Mouse (Mus musculus): ENCODE measurements at regions not wholly inside any gene's neighbourhood (a gene's known extent, or its start where the extent isn't known, plus 50 kb on each side); places are given as distances from the start of the nearest gene placed in this dataset.

DNA sequence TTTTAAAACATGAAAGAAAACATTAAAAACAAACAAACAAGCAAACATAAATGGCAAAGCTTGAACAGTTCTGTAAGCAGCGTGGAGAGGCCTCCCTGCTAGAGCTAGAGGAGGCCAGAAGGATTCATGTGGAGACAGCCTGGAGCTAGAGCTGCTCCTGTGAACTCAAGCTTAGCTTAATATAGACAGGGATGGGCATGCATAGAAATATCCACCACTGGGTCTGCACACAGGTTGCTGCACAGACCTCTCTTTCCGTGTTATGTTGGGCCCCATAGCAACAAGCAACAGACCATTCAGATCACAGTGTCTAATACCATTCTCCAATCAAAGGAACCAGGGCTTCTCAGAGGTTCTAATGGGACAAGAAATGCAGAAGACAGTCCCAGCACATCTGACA, 122.9 kb upstream of the Magi3 start:
- H3K4me1 ChIP-seq (replicated peaks): 0 out of 2 replicates have a peak, but pooled peaks cover 2% of the 10 kb centered on the region
- no peak overlapping the region for H3K9ac ChIP-seq
- H3K4me2 ChIP-seq: no peak overlapping the region
- 81% methylated on average over 2 of the region's 2 CpGs for WGBS
- no peaks in the 10 kb centered on the region for H3K9me3 ChIP-seq
- H3K27ac ChIP-seq: no peak overlapping the region
- no peaks in the 10 kb centered on the region for H3K36me3 ChIP-seq
- 0 out of 2 replicates have a peak, but pooled peaks cover 2% of the 10 kb centered on the region for H3K27me3 ChIP-seq
- ATAC-seq (ENCODE audit: low FRiP score): no peak
- H3K4me3 ChIP-seq: no peak overlapping the region

DNA sequence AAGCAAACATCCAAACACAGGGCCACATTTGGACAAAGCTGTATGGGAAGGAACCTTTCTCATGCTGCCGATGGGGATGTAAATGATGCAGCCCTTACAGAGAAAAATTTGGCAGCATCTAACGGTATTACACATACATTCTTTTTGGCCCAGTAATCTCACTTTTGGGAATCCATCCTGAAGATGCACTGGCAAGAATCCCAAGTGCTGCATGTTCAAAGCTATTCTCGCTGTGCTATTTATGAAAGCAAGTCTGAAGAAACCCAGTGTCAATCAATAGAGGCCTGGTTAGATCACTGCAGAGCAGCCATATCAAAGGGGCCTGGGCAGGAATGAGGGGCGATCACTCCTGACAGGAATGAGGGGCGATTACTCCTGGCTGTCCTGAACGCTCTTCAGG, 122.0 kb upstream of the Magi3 start:
- Histone ChIP-seq H3K27ac (no peak overlapping the region), H3K27me3 (no peaks in the 10 kb centered on the region), H3K4me3 (no peak overlapping the region), H3K4me1 (replicated peaks) (peaks cover 5% of the 10 kb centered on the region), H3K9ac (no peak overlapping the region), H3K36me3 (no peaks in the 10 kb centered on the region), H3K9me3 (no peaks in the 10 kb centered on the region), H3K4me2 (no peak overlapping the region)
- ATAC-seq (ENCODE audit: low FRiP score): no peak
- WGBS: 80% methylated on average over 6 of the region's 6 CpGs

DNA sequence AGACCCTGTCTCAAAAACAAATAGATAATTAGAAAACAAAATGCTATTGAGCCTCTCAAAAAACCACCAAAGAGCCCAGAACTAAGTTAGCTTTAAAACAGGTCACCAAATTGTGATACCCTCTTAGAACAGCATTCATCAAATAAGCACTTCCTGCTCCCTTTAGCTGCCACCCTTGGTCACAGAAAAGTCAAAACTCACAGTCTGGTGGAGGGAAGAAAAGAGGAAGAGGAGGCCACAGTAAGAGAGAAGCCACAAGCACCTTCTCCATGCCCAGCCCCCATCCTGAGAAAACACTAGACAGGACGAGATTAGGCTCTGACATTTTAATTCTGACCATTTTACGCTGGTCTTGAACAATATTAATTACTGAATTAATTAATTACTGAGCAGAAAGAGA, 120.2 kb upstream of the Magi3 start:
- Histone ChIP-seq H3K9me3 (no peaks in the 10 kb centered on the region), H3K4me2 (no peak overlapping the region), H3K4me1 (replicated peaks) (peaks cover 18% of the 10 kb centered on the region), H3K27me3 (no peaks in the 10 kb centered on the region), H3K27ac (no peak overlapping the region), H3K9ac (no peak overlapping the region), H3K4me3 (no peak overlapping the region), H3K36me3 (no peaks in the 10 kb centered on the region)
- no peak for ATAC-seq (ENCODE audit: low FRiP score)
- 66% methylated on average over 2 of the region's 2 CpGs for WGBS

DNA sequence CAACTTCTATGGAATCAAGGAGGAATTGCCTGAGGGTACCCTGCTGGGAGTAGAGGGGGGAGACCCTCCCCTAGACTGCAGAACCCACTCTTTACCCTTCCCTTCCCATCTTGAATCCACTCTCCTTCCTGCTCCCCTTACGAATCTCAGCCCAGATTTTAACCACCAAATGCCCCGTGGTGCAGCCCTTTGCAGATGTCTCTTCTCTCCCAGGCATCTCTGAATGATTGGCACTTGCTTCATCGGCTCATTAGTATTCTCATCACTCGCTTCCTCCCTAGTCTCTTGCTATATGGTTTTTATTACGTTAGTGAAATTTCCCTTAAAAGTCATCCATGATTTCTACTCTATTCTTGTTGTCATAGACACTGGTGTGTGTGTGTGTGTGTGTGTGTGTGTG, 116.7 kb upstream of the Magi3 start:
- no peaks in the 10 kb centered on the region for H3K9me3 ChIP-seq
- no peak overlapping the region for H3K4me2 ChIP-seq
- no peaks in the 10 kb centered on the region for H3K27me3 ChIP-seq
- no peak overlapping the region for H3K9ac ChIP-seq
- H3K4me3 ChIP-seq: no peak overlapping the region
- H3K36me3 ChIP-seq: no peaks in the 10 kb centered on the region
- peak overlapping the region; percentile 86 for H3K27ac ChIP-seq
- ATAC-seq (ENCODE audit: low FRiP score): peak; percentile 27; the same call in 1 of the 2 replicates
- 52% methylated on average over 5 of the region's 5 CpGs for WGBS
- peaks cover 34% of the 10 kb centered on the region for H3K4me1 ChIP-seq (replicated peaks)

DNA sequence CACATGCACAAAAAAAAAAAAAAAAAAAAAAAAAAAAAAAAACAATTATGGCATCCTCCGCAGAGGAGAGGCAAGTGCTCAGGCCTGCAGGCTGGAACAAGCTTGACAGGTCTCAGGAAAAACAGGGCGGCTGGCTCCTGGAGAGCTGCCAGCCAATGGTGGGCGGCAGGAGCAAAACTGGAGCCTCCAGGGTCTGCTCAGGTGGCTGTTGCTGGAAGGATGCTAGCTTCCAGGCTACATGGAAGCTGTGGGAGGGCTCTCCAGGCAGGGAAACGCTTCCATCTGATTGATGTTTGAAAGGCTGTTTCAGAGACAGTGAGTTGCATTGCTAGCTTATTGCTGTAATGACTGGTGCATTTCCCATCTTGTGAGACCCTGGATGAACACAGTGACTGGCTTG, 116.1 kb upstream of the Magi3 start:
- H3K27me3 ChIP-seq: no peaks in the 10 kb centered on the region
- peak overlapping the region; percentile 86 for H3K27ac ChIP-seq
- H3K9me3 ChIP-seq: no peaks in the 10 kb centered on the region
- H3K36me3 ChIP-seq: no peaks in the 10 kb centered on the region
- peaks cover 34% of the 10 kb centered on the region for H3K4me1 ChIP-seq (replicated peaks)
- no peak overlapping the region for H3K4me2 ChIP-seq
- WGBS: 37% methylated on average over 4 of the region's 4 CpGs
- ATAC-seq (ENCODE audit: low FRiP score): peak; percentile 63
- no peak overlapping the region for H3K4me3 ChIP-seq
- H3K9ac ChIP-seq: no peak overlapping the region

DNA sequence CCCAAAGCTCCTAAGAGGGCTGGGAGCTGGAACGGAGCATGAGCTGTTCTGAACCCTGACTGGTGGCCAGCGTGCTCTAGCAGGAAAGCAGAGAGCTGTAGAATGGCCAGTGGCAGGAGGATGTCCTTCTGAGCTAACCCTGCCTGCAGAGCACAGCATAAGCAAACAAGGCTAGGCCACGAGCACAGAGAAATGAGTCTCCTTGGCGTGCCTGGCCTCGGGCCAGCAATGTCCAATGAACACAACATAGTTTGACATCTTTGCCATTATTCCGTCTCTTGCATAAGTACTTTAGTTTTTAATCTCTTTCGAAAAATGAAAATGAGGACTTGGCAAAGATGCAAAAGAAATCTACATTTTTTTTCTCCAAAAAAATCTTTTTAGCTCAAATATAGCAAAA, 114.6 kb upstream of the Magi3 start:
- Histone ChIP-seq H3K36me3 (no peaks in the 10 kb centered on the region), H3K4me1 (replicated peaks) (peaks cover 34% of the 10 kb centered on the region), H3K27me3 (no peaks in the 10 kb centered on the region), H3K4me2 (no peak overlapping the region), H3K9me3 (no peaks in the 10 kb centered on the region), H3K27ac (no peak overlapping the region), H3K9ac (no peak overlapping the region), H3K4me3 (no peak overlapping the region)
- 82% methylated on average over 7 of the region's 7 CpGs for WGBS
- ATAC-seq (ENCODE audit: low FRiP score): no peak

DNA sequence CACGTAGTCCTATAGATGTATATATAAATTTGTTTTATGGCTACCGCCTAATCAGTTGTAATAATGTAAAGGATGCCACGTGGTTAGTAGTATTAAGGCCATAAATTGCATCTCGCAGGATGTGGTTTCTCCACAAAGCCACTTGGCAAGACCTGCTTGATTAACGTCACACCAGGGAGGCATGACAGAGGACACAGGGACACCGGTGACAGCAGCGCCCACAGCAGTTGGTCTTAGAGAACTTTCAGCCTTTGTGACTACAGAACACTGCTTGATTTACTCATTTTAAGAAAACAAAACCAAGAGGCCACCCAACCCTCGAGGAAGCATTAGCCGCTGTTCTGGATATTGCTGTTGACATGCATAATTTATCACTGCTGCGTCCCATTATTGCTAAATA, 113.2 kb upstream of the Magi3 start:
- H3K4me2 ChIP-seq: no peak overlapping the region
- H3K36me3 ChIP-seq: no peaks in the 10 kb centered on the region
- no peaks in the 10 kb centered on the region for H3K27me3 ChIP-seq
- H3K27ac ChIP-seq: no peak overlapping the region
- ATAC-seq (ENCODE audit: low FRiP score): no peak
- H3K4me1 ChIP-seq (replicated peaks): peaks cover 32% of the 10 kb centered on the region
- H3K9me3 ChIP-seq: no peaks in the 10 kb centered on the region
- 51% methylated on average over 10 of the region's 10 CpGs for WGBS
- H3K9ac ChIP-seq: no peak overlapping the region
- H3K4me3 ChIP-seq: no peak overlapping the region

DNA sequence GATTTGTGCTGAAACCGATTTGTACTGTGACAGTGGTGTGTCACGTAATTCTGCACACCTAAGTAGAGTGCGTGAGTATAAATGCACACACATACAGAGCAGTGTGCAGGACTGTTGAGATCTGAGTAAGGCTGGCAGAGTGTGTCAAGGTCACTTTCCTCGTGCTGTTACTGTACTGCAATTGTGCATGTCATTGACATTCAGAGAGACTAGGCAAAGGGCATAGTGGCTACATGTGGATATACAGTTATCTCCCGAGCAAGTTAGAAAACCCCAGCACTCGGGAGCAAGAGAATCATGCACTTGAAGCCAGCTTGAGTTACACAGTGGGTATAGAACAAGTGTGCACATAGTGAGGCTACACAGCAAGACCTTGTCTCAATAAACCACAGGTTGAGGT, 110.5 kb upstream of the Magi3 start:
- ATAC-seq (ENCODE audit: low FRiP score): no peak
- 84% methylated on average over 6 of the region's 6 CpGs for WGBS
- Histone ChIP-seq H3K36me3 (no peaks in the 10 kb centered on the region), H3K27ac (no peak overlapping the region), H3K4me1 (replicated peaks) (peaks cover 18% of the 10 kb centered on the region; the same call in 1 of the 2 replicates), H3K9me3 (no peaks in the 10 kb centered on the region), H3K4me3 (no peak overlapping the region), H3K27me3 (no peaks in the 10 kb centered on the region), H3K9ac (no peak overlapping the region), H3K4me2 (no peak overlapping the region)

DNA sequence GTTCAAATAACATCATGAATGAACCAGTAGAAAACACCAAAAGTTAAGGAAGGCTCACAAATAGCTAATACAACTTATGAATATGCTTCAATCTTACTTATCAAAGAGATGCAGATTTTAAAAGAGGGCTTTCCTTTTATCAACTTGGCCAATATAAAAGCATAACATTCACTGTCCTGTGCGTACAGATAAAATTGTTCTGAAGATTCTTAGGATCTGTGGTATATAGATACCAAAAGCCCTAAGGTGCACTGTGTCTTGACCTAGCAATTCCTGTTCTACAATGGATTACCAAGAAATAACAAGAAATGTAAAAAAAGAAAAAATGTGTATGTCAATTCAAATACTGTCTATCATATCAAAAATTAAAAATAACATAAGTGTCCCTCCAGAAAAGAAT, 107.7 kb upstream of the Magi3 start:
- no peaks in the 10 kb centered on the region for H3K27me3 ChIP-seq
- WGBS: 96% methylated on average over 1 of the region's 1 CpGs

DNA sequence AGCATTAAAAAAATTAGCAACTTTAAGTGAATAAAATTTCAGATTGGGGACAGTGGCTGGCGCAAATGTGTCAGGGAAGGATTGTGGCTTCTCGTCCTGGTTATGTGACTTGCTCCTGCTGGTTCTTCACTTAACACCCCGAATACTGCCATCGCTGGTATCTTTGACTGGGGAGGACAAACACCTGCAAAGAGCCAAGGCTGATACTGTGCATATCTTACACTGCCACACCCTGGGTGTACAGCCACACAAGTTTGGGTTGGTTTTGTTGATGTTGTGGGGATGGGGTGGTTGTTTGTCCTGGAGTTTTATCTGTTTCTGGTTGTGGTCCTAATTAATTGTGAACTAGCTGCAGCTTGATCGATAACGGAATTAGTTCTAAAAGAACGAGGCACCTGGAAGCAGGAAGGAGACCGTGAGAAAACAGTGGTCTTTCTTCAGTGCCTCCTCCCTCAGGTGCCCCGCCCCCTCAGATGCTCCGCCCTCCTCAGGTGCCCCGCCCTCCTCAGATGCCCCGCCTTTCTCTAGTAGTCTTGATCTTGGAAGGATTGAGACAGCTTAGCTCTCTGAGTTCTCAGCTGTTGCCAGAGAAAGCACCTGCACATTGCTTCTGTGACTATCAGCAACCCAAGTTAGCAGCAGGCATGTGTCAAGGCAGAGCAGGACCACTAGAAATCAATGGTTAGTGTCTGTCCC, 107.0 kb upstream of the Magi3 start:
- no peak for ATAC-seq (ENCODE audit: low FRiP score)
- Histone ChIP-seq H3K9ac (no peak overlapping the region), H3K36me3 (no peaks in the 10 kb centered on the region), H3K4me2 (no peak overlapping the region), H3K27me3 (no peaks in the 10 kb centered on the region), H3K9me3 (no peaks in the 10 kb centered on the region), H3K27ac (no peak overlapping the region), H3K4me3 (no peak overlapping the region), H3K4me1 (replicated peaks) (no peaks in the 10 kb centered on the region)
- WGBS: 92% methylated on average over 12 of the region's 12 CpGs

More for the DNA sequence above, 107.7 kb upstream of the Magi3 start:
- H3K9ac ChIP-seq: no peak overlapping the region
- no peak overlapping the region for H3K27ac ChIP-seq
- ATAC-seq (ENCODE audit: low FRiP score): no peak
- H3K4me3 ChIP-seq: no peak overlapping the region
- no peaks in the 10 kb centered on the region for H3K36me3 ChIP-seq
- H3K4me1 ChIP-seq (replicated peaks): 0 out of 2 replicates have a peak, but pooled peaks cover 2% of the 10 kb centered on the region
- H3K9me3 ChIP-seq: no peaks in the 10 kb centered on the region
- H3K4me2 ChIP-seq: no peak overlapping the region

DNA sequence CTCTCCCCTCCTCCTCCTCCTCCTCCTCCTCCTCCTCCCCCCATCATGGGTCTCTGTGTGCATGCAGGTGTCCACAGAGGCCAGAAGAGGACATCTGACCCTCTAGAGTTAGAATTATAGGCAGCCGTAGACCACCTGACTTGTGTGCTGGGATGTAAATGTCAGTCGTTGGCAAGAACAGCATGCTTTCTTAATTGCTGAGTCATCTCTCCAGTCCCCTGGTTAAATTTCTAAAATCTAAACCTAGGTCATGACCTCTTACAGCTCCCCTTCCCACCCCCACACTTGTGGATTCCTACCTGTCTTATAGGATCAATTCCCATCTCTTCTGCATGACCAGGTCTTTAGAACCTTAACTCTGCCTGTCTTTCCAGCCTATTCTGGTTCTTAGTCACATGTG, 102.4 kb upstream of the Magi3 start:
- Histone ChIP-seq H3K4me3 (no peak overlapping the region), H3K36me3 (no peaks in the 10 kb centered on the region), H3K9me3 (no peaks in the 10 kb centered on the region), H3K27ac (no peak overlapping the region), H3K9ac (no peak overlapping the region), H3K4me1 (replicated peaks) (peaks cover 10% of the 10 kb centered on the region), H3K4me2 (no peak overlapping the region), H3K27me3 (no peaks in the 10 kb centered on the region)
- no peak for ATAC-seq (ENCODE audit: low FRiP score)
- 70% methylated on average over 2 of the region's 2 CpGs for WGBS

DNA sequence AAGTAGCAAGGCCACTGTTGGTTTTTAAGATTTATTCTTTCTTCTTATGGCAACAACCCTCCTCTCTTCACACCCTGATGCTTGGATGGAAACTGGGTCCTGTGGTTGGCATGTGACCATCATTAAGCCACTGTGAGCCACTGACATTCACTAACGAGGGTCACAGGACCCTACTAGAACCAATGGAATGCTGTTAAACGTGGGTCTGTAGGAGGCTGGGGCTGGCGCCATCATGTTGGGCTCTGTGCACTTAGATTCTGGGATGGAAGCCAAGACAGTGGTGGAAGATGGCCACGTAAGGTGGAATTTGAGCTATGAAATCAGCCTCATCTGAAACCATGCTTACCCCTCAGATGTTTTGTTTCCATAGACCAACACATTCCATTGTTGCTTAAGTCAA, 100.2 kb upstream of the Magi3 start:
- ATAC-seq (ENCODE audit: low FRiP score): no peak
- Histone ChIP-seq H3K27me3 (no peaks in the 10 kb centered on the region), H3K9ac (no peak overlapping the region), H3K27ac (no peak overlapping the region), H3K9me3 (no peaks in the 10 kb centered on the region), H3K4me1 (replicated peaks) (peaks cover 10% of the 10 kb centered on the region), H3K4me3 (no peak overlapping the region), H3K4me2 (no peak overlapping the region), H3K36me3 (no peaks in the 10 kb centered on the region)
- WGBS: 69% methylated on average over 4 of the region's 4 CpGs

DNA sequence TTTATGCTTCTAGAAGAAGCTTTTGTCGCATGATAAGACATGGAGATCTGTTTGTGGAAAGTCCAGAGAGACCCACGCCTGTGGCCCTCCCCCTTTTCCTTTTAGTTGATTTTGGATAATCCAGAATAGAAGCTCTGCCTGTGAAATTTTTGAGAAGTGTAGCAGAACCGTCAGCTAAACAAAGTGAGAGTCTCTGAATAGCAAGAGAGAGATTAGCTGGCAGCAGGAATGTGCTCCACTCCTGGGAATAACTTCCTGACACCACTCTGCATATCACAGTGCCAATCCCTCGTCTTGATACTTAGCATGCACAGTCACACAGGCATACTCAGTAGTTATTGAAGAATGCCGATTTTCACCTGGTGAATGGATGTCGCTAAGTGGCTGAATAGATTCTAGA, 99.2 kb upstream of the Magi3 start:
- H3K27me3 ChIP-seq: no peaks in the 10 kb centered on the region
- WGBS: 46% methylated on average over 6 of the region's 6 CpGs
- no peaks in the 10 kb centered on the region for H3K36me3 ChIP-seq
- H3K4me3 ChIP-seq: no peak overlapping the region
- H3K9ac ChIP-seq: no peak overlapping the region
- no peak overlapping the region for H3K4me2 ChIP-seq
- peaks cover 10% of the 10 kb centered on the region for H3K4me1 ChIP-seq (replicated peaks)
- H3K9me3 ChIP-seq: no peaks in the 10 kb centered on the region
- no peak for ATAC-seq (ENCODE audit: low FRiP score)
- H3K27ac ChIP-seq: no peak overlapping the region; the same call in 1 of the 2 replicates

Measured in hindbrain, embryonic 13.5 days (tissue).